Comparison of ENCODE assay signal across 15 mouse cellular contexts in the genomic region with DNA sequence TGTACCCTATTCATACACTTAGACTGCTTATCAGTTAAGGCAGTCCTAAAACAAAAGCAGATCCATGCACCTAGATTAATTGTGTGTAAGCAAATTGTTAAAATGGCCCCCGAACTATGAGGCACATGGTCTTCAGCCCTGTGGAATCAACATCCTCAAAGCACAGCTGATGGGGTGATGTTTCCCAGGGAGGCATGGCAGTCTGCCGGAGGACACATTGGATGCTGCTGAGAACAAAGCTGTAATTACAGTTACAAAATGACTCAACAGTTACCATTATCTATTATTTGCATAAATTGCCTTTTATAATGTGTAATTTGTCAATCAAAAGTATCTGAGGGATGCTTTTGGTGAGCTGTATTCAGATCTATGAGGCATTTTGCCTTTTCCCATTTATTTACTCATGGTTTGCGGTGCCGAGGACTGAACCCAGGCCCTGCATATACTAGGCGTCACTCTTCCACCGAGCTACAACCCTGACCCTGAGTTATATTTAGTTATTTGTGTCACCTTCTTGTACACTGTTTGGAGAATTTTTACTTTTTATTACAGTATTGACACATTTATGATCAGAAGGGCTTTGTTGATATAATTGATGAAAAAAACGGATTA.
"Had no signal": no experiment of that assay in that cellular context is flagged by ENCODE, and none has a peak within 500 bp of the region (broad histone marks: within the 10 kb centered on the region; RNA-seq: fewer than 3 reads in every experiment).

No protein-coding gene starts in this region.

- H3K36me3 ChIP-seq: limb, embryonic 10.5 days; lung, embryonic 15.5 days; neural tube, embryonic 13.5 days had no signal

- H3K4me1 ChIP-seq: limb, embryonic 10.5 days; lung, embryonic 15.5 days; megakaryocyte, embryonic 14.5 days; midbrain, embryonic 12.5 days; neural tube, embryonic 13.5 days had no signal

- H3K27me3 ChIP-seq: lung, embryonic 15.5 days; megakaryocyte, embryonic 14.5 days; midbrain, embryonic 12.5 days; neural tube, embryonic 13.5 days had no signal

- ATAC-seq: liver, postnatal 0 days; midbrain, embryonic 16.5 days had no signal

- DNase-seq: kidney, postnatal 10 days; kidney, postnatal 4 days; liver, postnatal 0 days; lung, postnatal 14 days; retina, postnatal 1 day had no signal

- H3K4me3 ChIP-seq: left cerebral cortex, adult 2 months; limb, embryonic 10.5 days; lung, embryonic 15.5 days; megakaryocyte, embryonic 14.5 days; midbrain, embryonic 12.5 days; neural tube, embryonic 13.5 days had no signal

- H3K9ac ChIP-seq: liver, postnatal 0 days; lung, embryonic 15.5 days; midbrain, embryonic 12.5 days; neural tube, embryonic 13.5 days had no signal

- H3K9me3 ChIP-seq: limb, embryonic 10.5 days; lung, embryonic 15.5 days; megakaryocyte, embryonic 14.5 days; midbrain, embryonic 12.5 days; neural tube, embryonic 13.5 days had no signal

- H3K4me2 ChIP-seq: liver, embryonic 11.5 days; lung, embryonic 15.5 days; midbrain, embryonic 12.5 days; neural tube, embryonic 13.5 days had no signal

- H3K27ac ChIP-seq: left cerebral cortex, adult 2 months; limb, embryonic 10.5 days; lung, embryonic 15.5 days; macrophage; midbrain, embryonic 12.5 days; neural tube, embryonic 13.5 days; stomach, postnatal 0 days had no signal
